Comparison of ENCODE assay signal across 8 mouse cellular contexts in genomic region chrX:71601052-71601611, GRCm38 (mm10). TPM values are rescaled to one million over a fixed set of nuclear protein-coding genes. Genes with fewer than 3 reads are reported as not detected.
DNase-seq lines count a peak whose midpoint lies in the region; ATAC-seq lines count a peak whose summit lies in the region.

No protein-coding gene starts in this region.

- H3K27ac ChIP-seq in forebrain, embryonic 12.5 days = no peak overlapping the region
- H3K27ac ChIP-seq in hindbrain, embryonic 10.5 days = peak overlapping the region; percentile 50; the same call in 1 of the 2 replicates

- H3K36me3 ChIP-seq in forebrain, embryonic 12.5 days (replicated peaks) = no peaks in the 10 kb centered on the region
- no peaks in the 10 kb centered on the region for H3K36me3 ChIP-seq in hindbrain, embryonic 10.5 days

- H3K27me3 ChIP-seq in forebrain, embryonic 12.5 days = peaks cover 12% of the 10 kb centered on the region; the same call in 1 of the 2 replicates
- H3K27me3 ChIP-seq in hindbrain, embryonic 10.5 days (ENCODE audit: insufficient read depth, poor library complexity, severe bottlenecking) = peaks cover 18% of the 10 kb centered on the region

- H3K4me3 ChIP-seq in forebrain, embryonic 12.5 days (replicated peaks) = peak overlapping the region; percentile 26
- peak overlapping the region; percentile 46 for H3K4me3 ChIP-seq in hindbrain, embryonic 10.5 days

- H3K9me3 ChIP-seq in forebrain, embryonic 12.5 days = no peaks in the 10 kb centered on the region
- no peaks in the 10 kb centered on the region for H3K9me3 ChIP-seq in hindbrain, embryonic 10.5 days

- H3K4me2 ChIP-seq in forebrain, embryonic 12.5 days = peak overlapping the region; percentile 53

- WGBS in forebrain, embryonic 12.5 days = 22% methylated on average over 14 of the region's 25 CpGs
- 15% methylated on average over 25 of the region's 25 CpGs for WGBS in hindbrain, embryonic 10.5 days

- DNase-seq in R1 (ENCODE audit: low read depth, low spot score) = peak; percentile 30
- DNase-seq in cerebellum, adult 11 months = peak; percentile 5
- DNase-seq in hindbrain, embryonic 10.5 days (ENCODE audit: low spot score) = peak; percentile 62
- DNase-seq in layer of hippocampus, postnatal 10 days (ENCODE audit: low spot score in 2 of 2) = peak; percentile 62 to 66
- peak; percentile 67 for DNase-seq in lung, postnatal 10 days
- peak; percentile 29 for DNase-seq in right cerebral cortex, adult 18-20 months

- peak; percentile 88 for ATAC-seq in forebrain, embryonic 12.5 days (ENCODE audit: low FRiP score)
- no peak for ATAC-seq in inflammation-experienced regulatory T-cells, adult 6 months

- no peak overlapping the region for H3K9ac ChIP-seq in forebrain, embryonic 12.5 days

- peaks cover 2% of the 10 kb centered on the region; the same call in 1 of the 2 replicates for H3K4me1 ChIP-seq in forebrain, embryonic 12.5 days
- no peaks in the 10 kb centered on the region for H3K4me1 ChIP-seq in hindbrain, embryonic 10.5 days (replicated peaks)

RNA-seq across cellular contexts. Expression of gene Hmgb3, which starts 45.4 kb away (rescaled TPM):
- 808 and 853 TPM in 2 replicates for polyA plus RNA-seq in forebrain, embryonic 12.5 days (2016; fragmentation: Nextera tagmentation; extraction: Ambion mirVana)
- 622 and 677 TPM in 2 replicates for polyA plus RNA-seq in hindbrain, embryonic 10.5 days (2016; fragmentation: Nextera tagmentation; extraction: Ambion mirVana)
- total RNA-seq in layer of hippocampus, postnatal 10 days (2021) = 10 to 100 TPM; 67.6 to 79.7 TPM
- 10 to 100 TPM; 28.5 to 82.0 (median 50.2) TPM for polyA plus RNA-seq in inflammation-experienced regulatory T-cells, adult 6 months (2017; shearing (Covaris generic))

Comparison
In these comparisons a context has a peak if more than half of its experiments do, and no peak if none do; other contexts are left out.
1. DNase-seq: peak in every context shown above with its lines; median percentile 67 in lung, postnatal 10 days; 64 in layer of hippocampus, postnatal 10 days; 62 in hindbrain, embryonic 10.5 days; 30 in R1; 29 in right cerebral cortex, adult 18-20 months; 5 in cerebellum, adult 11 months.